Mouse (Mus musculus) C2C12 (cell line): ENCODE data around the gene Golga7b. TPM values are rescaled to one million over a fixed set of nuclear protein-coding genes. Genes with fewer than 3 reads are reported as not detected.
A peak's percentile ranks its signal among the peaks of the same experiment; 100 is the strongest.

ENCODE experiments used
- H3K27me3 ChIP-seq: one replicate; pipeline ENCODE4 v1.6.1; 2011; ENCODE audit not compliant: control insufficient read depth, insufficient read depth, insufficient read length
- H3K36me3 ChIP-seq: one replicate; pipeline ENCODE4 v1.6.1; 2011; ENCODE audit not compliant: control insufficient read depth, insufficient read depth
- H3K4me3 ChIP-seq: one replicate; pipeline ENCODE4 v1.5.1; 2011; ENCODE audit warnings: mild to moderate bottlenecking, control low read depth; ENCODE audit not compliant: poor library complexity, insufficient read depth, severe bottlenecking
- H3K79me2 ChIP-seq: one replicate; pipeline ENCODE4 v1.6.1; 2011; ENCODE audit not compliant: control insufficient read depth, insufficient read depth
- H3K79me3 ChIP-seq: one replicate; pipeline ENCODE4 v1.6.1; 2011; ENCODE audit warnings: low read depth, control low read depth
- H3ac ChIP-seq: one replicate; pipeline ENCODE3; 2011; ENCODE audit warnings: low read depth; ENCODE audit not compliant: control insufficient read depth, insufficient read length
- CEBPB ChIP-seq: IDR thresholded peaks from one replicate; pipeline ENCODE4 v1.6.1; 2011; ENCODE audit warnings: low read depth, mild to moderate bottlenecking, control low read depth, moderate library complexity
- CTCF ChIP-seq: IDR thresholded peaks from one replicate; pipeline ENCODE4 v1.5.1; 2011; ENCODE audit not compliant: control insufficient read depth, insufficient read depth, insufficient read length
- FOSL1 ChIP-seq: IDR thresholded peaks from one replicate; pipeline ENCODE4 v1.8.0; 2011; ENCODE audit warnings: mild to moderate bottlenecking, low read length; ENCODE audit not compliant: poor library complexity, insufficient read depth, severe bottlenecking
- MAX ChIP-seq: IDR thresholded peaks from one replicate; pipeline ENCODE4 v1.6.1; 2011; ENCODE audit warnings: mild to moderate bottlenecking, control low read depth
- MYOD1 ChIP-seq: IDR thresholded peaks from one replicate; pipeline ENCODE4 v1.6.1; 2011; ENCODE audit warnings: low read depth; ENCODE audit not compliant: control insufficient read depth, insufficient read length
- MYOG ChIP-seq: IDR thresholded peaks from one replicate; pipeline ENCODE4 v1.6.1; 2011; ENCODE audit not compliant: control insufficient read depth, insufficient read length; ENCODE audit errors: extremely low read depth
- USF1 ChIP-seq: IDR thresholded peaks from one replicate; pipeline ENCODE4 v1.6.1; 2011; ENCODE audit warnings: low read depth, mild to moderate bottlenecking, control low read depth, moderate library complexity
- polyA plus RNA-seq: library from polyadenylated mRNA; unstranded; fragments of >200 nt; fragmentation: generic; extraction: Trizol; gene quantifications from one replicate; pipeline ENCODE4 v1.2.1, GENCODE M21; 2012; ENCODE audit warnings: missing spikeins

The Golga7b gene
- polyA plus RNA-seq, 1 experiment = 0.04 TPM

DNA sequence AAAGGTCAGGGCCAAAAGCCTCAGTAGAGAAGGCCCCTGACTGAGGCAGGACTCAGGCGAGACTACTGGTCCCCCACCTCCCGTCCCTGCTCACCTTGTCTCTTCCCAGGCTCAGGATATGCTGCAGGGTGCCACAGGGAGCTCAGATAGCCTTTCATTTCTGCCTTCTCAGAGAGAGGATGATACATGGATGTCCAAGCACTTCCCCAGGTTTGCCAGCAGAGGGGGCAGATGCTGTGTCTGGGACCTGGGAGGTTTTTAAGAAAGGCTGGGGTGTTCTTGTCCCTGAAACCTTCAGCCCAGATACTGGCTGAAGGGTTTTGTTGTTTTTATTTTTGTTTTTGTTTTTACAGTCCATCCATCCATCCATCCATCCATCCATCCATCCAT lies 30.0 kb upstream of the Golga7b start:
- no peak overlapping the region for H3ac ChIP-seq
- peaks cover 34% of the 10 kb centered on the region for H3K27me3 ChIP-seq
- TF ChIP-seq MYOG = no peak
- peak; percentile 32 for TF ChIP-seq CTCF
- no peak for TF ChIP-seq CEBPB
- TF ChIP-seq FOSL1 = no peak
- TF ChIP-seq USF1 = no peak
- TF ChIP-seq MAX = no peak
- H3K4me3 ChIP-seq = no peak overlapping the region
- H3K79me2 ChIP-seq = no peaks in the 10 kb centered on the region
- no peaks in the 10 kb centered on the region for H3K36me3 ChIP-seq
- H3K79me3 ChIP-seq = no peaks in the 10 kb centered on the region

DNA sequence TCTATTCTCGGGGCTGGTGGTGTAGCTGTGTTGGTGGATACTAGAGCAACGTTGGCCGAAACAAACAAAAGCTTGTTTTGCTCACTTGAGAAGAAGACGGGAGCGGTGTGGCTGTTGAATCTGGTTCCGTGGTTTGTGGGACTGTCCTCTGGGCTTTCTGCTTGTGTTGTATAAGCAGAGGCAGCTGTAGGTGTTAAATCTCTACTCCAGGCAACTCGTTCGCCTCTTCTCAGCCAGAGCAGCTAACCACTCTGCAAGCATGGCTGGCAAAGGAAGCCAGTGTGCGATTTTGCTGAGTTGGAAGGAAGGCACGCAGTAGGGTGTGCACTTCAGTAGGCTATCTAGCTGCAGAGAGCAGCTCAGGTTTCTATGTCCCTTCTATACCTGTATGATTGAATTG lies 20.9 kb upstream of the Golga7b start:
- no peak for TF ChIP-seq MAX
- no peak for TF ChIP-seq CTCF
- TF ChIP-seq FOSL1 = no peak
- TF ChIP-seq MYOD1 = no peak
- TF ChIP-seq MYOG = no peak
- no peak for TF ChIP-seq CEBPB
- no peak for TF ChIP-seq USF1
- Histone ChIP-seq H3K4me3 (no peak overlapping the region), H3K79me3 (no peaks in the 10 kb centered on the region), H3K27me3 (peaks cover 80% of the 10 kb centered on the region), H3ac (no peak overlapping the region), H3K79me2 (no peaks in the 10 kb centered on the region), H3K36me3 (no peaks in the 10 kb centered on the region)

DNA sequence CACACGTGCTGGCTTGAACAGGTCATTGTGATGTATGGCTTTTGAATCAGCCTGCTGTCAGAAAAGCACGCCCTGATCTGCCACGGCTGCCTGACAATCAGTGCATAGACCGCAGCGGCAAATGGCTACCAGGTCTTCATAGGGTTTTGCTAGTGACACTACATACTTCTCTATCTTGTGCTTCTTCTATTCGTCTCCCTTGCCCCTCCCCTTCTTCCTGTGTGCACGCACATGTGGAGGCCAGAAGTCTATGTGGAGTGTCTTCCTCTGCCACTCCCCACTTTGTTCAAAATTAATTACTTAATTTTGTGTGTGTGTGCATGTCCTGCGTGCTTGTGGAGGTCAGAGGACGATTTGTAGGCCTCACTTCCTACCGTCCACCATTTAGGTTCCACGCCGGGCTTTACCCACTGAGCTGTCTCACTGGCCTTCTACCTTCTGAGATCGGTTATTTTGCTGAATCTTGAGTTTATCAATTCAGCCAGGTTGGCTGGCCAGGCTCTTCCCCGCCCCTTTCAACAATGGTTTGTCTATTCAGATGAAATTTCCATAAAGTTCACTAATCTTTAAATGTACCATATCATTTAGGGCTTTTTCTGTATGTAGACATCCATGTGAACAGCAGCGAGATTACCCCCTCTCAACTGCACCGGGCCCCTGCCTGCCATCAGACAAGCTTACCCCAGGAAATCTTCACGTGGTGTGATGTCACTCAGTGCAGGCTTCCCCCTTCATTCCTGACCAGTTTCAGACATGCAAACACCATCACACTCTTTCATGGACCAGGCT lies 17.7 kb upstream of the Golga7b start:
- TF ChIP-seq CEBPB (no peak), FOSL1 (no peak), MYOD1 (no peak), MAX (no peak), USF1 (no peak), CTCF (no peak), MYOG (no peak)
- H3K27me3 ChIP-seq = peaks cover 55% of the 10 kb centered on the region
- H3K4me3 ChIP-seq = no peak overlapping the region
- H3ac ChIP-seq = no peak overlapping the region
- no peaks in the 10 kb centered on the region for H3K79me3 ChIP-seq
- no peaks in the 10 kb centered on the region for H3K36me3 ChIP-seq
- no peaks in the 10 kb centered on the region for H3K79me2 ChIP-seq

DNA sequence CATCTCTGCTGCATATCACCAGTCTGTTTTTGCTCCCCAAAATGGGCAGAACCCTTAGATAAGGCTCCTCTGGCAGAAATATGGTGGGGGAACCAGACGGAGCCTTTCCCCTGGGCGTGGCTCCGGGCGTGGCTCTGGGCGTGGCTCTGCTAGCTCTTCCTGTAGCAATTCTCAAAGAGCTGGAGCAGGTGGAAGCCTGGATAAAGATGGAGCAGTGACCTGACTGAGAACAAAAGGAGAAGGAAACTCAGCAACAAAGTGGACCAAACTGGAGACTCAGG lies 17.1 kb upstream of the Golga7b start:
- Histone ChIP-seq H3K36me3 (no peaks in the 10 kb centered on the region), H3K79me2 (no peaks in the 10 kb centered on the region), H3ac (no peak overlapping the region), H3K79me3 (no peaks in the 10 kb centered on the region), H3K4me3 (no peak overlapping the region), H3K27me3 (peaks cover 50% of the 10 kb centered on the region)
- TF ChIP-seq USF1 = no peak
- no peak for TF ChIP-seq FOSL1
- TF ChIP-seq MYOG = no peak
- no peak for TF ChIP-seq CEBPB
- no peak for TF ChIP-seq CTCF
- no peak for TF ChIP-seq MAX
- TF ChIP-seq MYOD1 = no peak

DNA sequence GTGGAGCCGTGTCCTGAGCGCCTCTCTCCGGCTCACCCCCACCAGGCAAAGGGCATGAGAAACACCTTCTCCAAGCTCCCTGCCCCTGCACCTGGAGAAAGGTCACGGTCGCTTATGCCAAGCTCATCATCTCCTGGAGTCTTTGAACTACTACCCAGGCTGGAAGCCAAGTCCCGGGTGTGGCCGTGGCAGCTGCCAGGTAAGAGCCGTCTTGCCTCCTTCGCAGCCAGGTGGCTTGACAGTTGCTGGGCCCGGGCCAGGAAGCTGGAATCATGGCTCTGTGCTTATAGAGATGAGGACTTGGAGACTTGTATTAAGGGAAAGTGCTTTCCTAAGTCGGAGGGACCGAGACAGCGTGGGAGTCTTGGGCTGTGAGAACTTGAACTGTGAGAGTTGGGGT lies 16.4 kb upstream of the Golga7b start:
- TF ChIP-seq FOSL1 (no peak), CEBPB (no peak), CTCF (no peak), MAX (no peak), MYOD1 (no peak), MYOG (no peak), USF1 (no peak)
- H3K27me3 ChIP-seq = peaks cover 42% of the 10 kb centered on the region

DNA sequence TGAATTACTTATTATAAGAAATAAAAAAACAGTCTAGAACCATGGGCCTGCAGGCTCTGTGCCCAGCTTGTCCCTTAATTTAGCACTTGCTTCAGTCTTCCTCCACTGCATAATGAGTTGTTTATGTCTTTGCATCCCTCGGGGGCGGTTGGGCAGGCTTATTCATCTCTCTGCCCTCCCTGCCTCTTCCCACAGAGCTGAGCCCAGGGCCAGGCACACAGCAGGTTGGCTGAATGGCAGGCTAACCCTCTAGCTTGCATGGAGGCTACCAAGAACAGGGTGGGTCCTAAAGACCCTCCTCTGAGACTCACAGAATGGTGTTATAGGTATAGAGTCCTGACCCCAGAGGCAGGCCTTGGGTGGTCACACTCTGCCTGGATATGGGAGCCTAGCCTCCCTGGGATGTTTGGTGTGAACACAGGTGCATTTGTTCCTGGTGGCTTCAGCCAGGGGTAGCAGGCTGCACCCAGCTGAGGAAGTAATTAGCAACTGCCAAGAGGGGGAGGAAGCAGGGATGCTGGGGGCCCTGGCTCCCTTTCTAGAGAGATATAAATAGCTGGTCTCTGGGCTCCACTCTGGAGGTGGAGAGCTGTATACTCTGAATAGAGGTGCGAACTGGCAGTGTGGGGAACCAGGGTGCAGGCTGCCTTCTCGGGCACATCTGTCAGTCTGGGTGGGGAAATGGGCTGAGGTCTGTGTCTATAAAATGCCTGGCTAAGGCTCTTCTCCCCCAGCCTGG lies 9.6 kb upstream of the Golga7b start:
- Histone ChIP-seq H3K79me3 (no peaks in the 10 kb centered on the region), H3ac (no peak overlapping the region), H3K36me3 (no peaks in the 10 kb centered on the region), H3K27me3 (peaks cover 12% of the 10 kb centered on the region), H3K4me3 (no peak overlapping the region), H3K79me2 (no peaks in the 10 kb centered on the region)
- TF ChIP-seq MYOG (no peak), CTCF (no peak), USF1 (no peak), MAX (no peak), FOSL1 (no peak), CEBPB (no peak), MYOD1 (no peak)

More for the DNA sequence above, 16.4 kb upstream of the Golga7b start:
- Histone ChIP-seq H3K4me3 (no peak overlapping the region), H3K79me2 (no peaks in the 10 kb centered on the region), H3K79me3 (no peaks in the 10 kb centered on the region), H3K36me3 (no peaks in the 10 kb centered on the region), H3ac (no peak overlapping the region)
